Mouse (Mus musculus) CH12.LX (cell line): ENCODE data around the gene Kalrn. TPM values are rescaled to one million over a fixed set of nuclear protein-coding genes. Genes with fewer than 3 reads are reported as not detected.

Source experiments
- DNase-seq: peaks from one replicate; pipeline ENCODE4 v3.0.0-alpha.2; 2013; ENCODE audit errors: extremely low read depth
- H3K27ac ChIP-seq: 2 replicates; pipeline ENCODE4 v1.5.1; 2012; ENCODE audit warnings: low read depth, mild to moderate bottlenecking, control low read depth, moderate library complexity; ENCODE audit not compliant: insufficient read depth
- H3K27me3 ChIP-seq: replicated peaks from 2 replicates; pipeline ENCODE3; 2012; ENCODE audit warnings: inconsistent platforms
- H3K36me3 ChIP-seq, 2 experiments: replicated peaks in 1 of 2; 2 replicates each; pipeline versions ENCODE3 to v1.6.1; 2012; ENCODE audit warnings: inconsistent platforms in 1 of 2, low read length in 1 of 2, mild to moderate bottlenecking in 1 of 2, mixed read lengths in 1 of 2, moderate library complexity in 1 of 2; ENCODE audit not compliant: control insufficient read depth in 1 of 2, insufficient read depth in 1 of 2
- H3K4me1 ChIP-seq, 2 experiments: 2 replicates each; pipeline ENCODE4 v1.6.1; 2012; ENCODE audit warnings: inconsistent platforms in 1 of 2, moderate library complexity in 1 of 2; ENCODE audit not compliant: insufficient read depth in 2 of 2, control insufficient read depth in 1 of 2
- H3K4me2 ChIP-seq: 2 replicates; pipeline ENCODE4 v1.6.1; 2012; ENCODE audit warnings: low read depth, mild to moderate bottlenecking, control low read depth; ENCODE audit not compliant: poor library complexity, insufficient read depth, severe bottlenecking
- H3K4me3 ChIP-seq, 3 experiments: fragments of 150-350 bp in 1 of 3; sonication (generic) in 1 of 3; replicated peaks in 1 of 3; 2 replicates each; pipeline versions ENCODE3 to v1.5.1; 2011 to 2012; ENCODE audit warnings: low read depth in 2 of 3, low read length in 2 of 3, mild to moderate bottlenecking in 2 of 3, moderate library complexity in 2 of 3, control low read depth in 1 of 3, improper control_type of control experiment in 1 of 3, inconsistent platforms in 1 of 3, mixed read lengths in 1 of 3; ENCODE audit not compliant: poor library complexity in 1 of 3
- H3K79me2 ChIP-seq: replicated peaks from 2 replicates; pipeline ENCODE4 v1.6.1; 2012; ENCODE audit warnings: mild to moderate bottlenecking, moderate library complexity; ENCODE audit not compliant: control insufficient read depth, poor library complexity, insufficient read depth, severe bottlenecking; ENCODE audit errors: extremely low read depth
- H3K9ac ChIP-seq: 2 replicates; pipeline ENCODE4 v1.6.1; 2012; ENCODE audit warnings: low read depth, mild to moderate bottlenecking, control low read depth, moderate library complexity; ENCODE audit not compliant: insufficient read depth
- H3K9me3 ChIP-seq: replicated peaks from 2 replicates; pipeline ENCODE3; 2012; ENCODE audit warnings: low read length, inconsistent platforms, mixed read lengths
- BHLHE40 ChIP-seq: IDR thresholded peaks from 2 replicates; pipeline ENCODE4 v1.6.1; 2011; ENCODE audit warnings: mild to moderate bottlenecking, low read depth, low read length, improper control_type of control experiment
- ELF1 ChIP-seq: IDR thresholded peaks from 2 replicates; pipeline ENCODE4 v1.6.1; 2014; ENCODE audit warnings: low read depth, mild to moderate bottlenecking, inconsistent platforms, low read length, improper control_type of control experiment
- EP300 ChIP-seq: IDR thresholded peaks from 2 replicates; pipeline ENCODE4 v1.6.1; 2011; ENCODE audit warnings: low read length, improper control_type of control experiment
- GABPA ChIP-seq: IDR thresholded peaks from 2 replicates; pipeline ENCODE4 v1.6.1; 2012; ENCODE audit warnings: low read depth, low read length, improper control_type of control experiment, inconsistent platforms; ENCODE audit not compliant: insufficient replicate concordance
- HCFC1 ChIP-seq: IDR thresholded peaks from 2 replicates; pipeline ENCODE4 v1.6.1; 2012; ENCODE audit warnings: low read depth, mild to moderate bottlenecking, inconsistent platforms, low read length, improper control_type of control experiment
- JUN ChIP-seq: IDR thresholded peaks from 2 replicates; pipeline ENCODE4 v1.6.1; 2011; ENCODE audit warnings: low read depth, mild to moderate bottlenecking, low read length, improper control_type of control experiment, moderate library complexity; ENCODE audit not compliant: insufficient read depth
- JUND ChIP-seq: conservative IDR thresholded peaks from 2 replicates; pipeline ENCODE4 v1.6.1; 2011; ENCODE audit warnings: low read depth, low read length, improper control_type of control experiment
- KAT2A ChIP-seq: IDR thresholded peaks from 2 replicates; pipeline ENCODE4 v1.6.1; 2012; ENCODE audit warnings: low read length, improper control_type of control experiment, inconsistent platforms; ENCODE audit not compliant: insufficient replicate concordance
- MAX ChIP-seq: IDR thresholded peaks from 2 replicates; pipeline ENCODE4 v1.6.1; 2011; ENCODE audit warnings: low read length, improper control_type of control experiment
- MAZ ChIP-seq: IDR thresholded peaks from 2 replicates; pipeline ENCODE4 v1.6.1; 2012; ENCODE audit warnings: low read depth, mild to moderate bottlenecking, inconsistent platforms, low read length, improper control_type of control experiment, moderate library complexity
- MXI1 ChIP-seq: IDR thresholded peaks from 2 replicates; pipeline ENCODE4 v1.6.1; 2011; ENCODE audit warnings: mild to moderate bottlenecking, low read depth, low read length, improper control_type of control experiment
- MYC ChIP-seq: IDR thresholded peaks from 2 replicates; pipeline ENCODE4 v1.6.1; 2011; ENCODE audit warnings: low read depth, mild to moderate bottlenecking, improper control_type of control experiment, low read length
- NRF1 ChIP-seq: IDR thresholded peaks from 2 replicates; pipeline ENCODE4 v1.6.1; 2014; ENCODE audit warnings: low read depth, mild to moderate bottlenecking, inconsistent platforms, low read length, improper control_type of control experiment, moderate library complexity
- PAX5 ChIP-seq: IDR thresholded peaks from 2 replicates; pipeline ENCODE4 v1.6.1; 2012; ENCODE audit warnings: low read length, inconsistent platforms, mixed read lengths
- POLR2A ChIP-seq: IDR thresholded peaks from 2 replicates; pipeline ENCODE4 v1.6.1; 2011; ENCODE audit warnings: low read depth, mild to moderate bottlenecking, improper control_type of control experiment, low read length
- SMC3 ChIP-seq: IDR thresholded peaks from 2 replicates; pipeline ENCODE4 v1.6.1; 2011; ENCODE audit warnings: low read depth, low read length, improper control_type of control experiment
- TBP ChIP-seq: conservative IDR thresholded peaks from 2 replicates; pipeline ENCODE4 v1.6.1; 2011; ENCODE audit warnings: low read depth, low read length, improper control_type of control experiment
- UBTF ChIP-seq: IDR thresholded peaks from 2 replicates; pipeline ENCODE4 v1.6.1; 2012; ENCODE audit warnings: low read depth, mild to moderate bottlenecking, inconsistent platforms, low read length, improper control_type of control experiment, moderate library complexity
- USF2 ChIP-seq: conservative IDR thresholded peaks from 2 replicates; pipeline ENCODE4 v1.6.1; 2011; ENCODE audit warnings: low read depth, low read length, improper control_type of control experiment
- ZKSCAN1 ChIP-seq: IDR thresholded peaks from 2 replicates; pipeline ENCODE4 v1.6.1; 2012; ENCODE audit warnings: low read depth, inconsistent platforms, low read length, improper control_type of control experiment, borderline replicate concordance
- ZMIZ1 ChIP-seq: IDR thresholded peaks from 2 replicates; pipeline ENCODE4 v1.6.1; 2012; ENCODE audit warnings: low read depth, mild to moderate bottlenecking, inconsistent platforms, low read length, improper control_type of control experiment
- ZNF384 ChIP-seq: IDR thresholded peaks from 2 replicates; pipeline ENCODE4 v1.6.1; 2012; ENCODE audit warnings: low read depth, low read length, improper control_type of control experiment, inconsistent platforms
- dilution Hi-C: fragments of 300-500 bp; cut with MboI; formaldehyde crosslinking; loops from 2 replicates; pipeline ENCODE4 v1.14.3; 2020; ENCODE audit warnings: low sequenced_read_pairs; ENCODE audit not compliant: extremely low pct_unique_long_range_greater_than_20kb, extremely low pct_ligation_motif_present
- in situ Hi-C: fragments of 300-500 bp; cut with MboI; formaldehyde crosslinking; loops from 3 replicates; pipeline ENCODE4 v1.14.3; 2019; ENCODE audit warnings: low sequenced_read_pairs, low pct_ligation_motif_present, low pct_unique_long_range_greater_than_20kb, mixed read lengths
- polyA plus RNA-seq: library from polyadenylated mRNA; unstranded; fragments of >175 nt; gene quantifications from 2 replicates; pipeline ENCODE4 v1.2.1, GENCODE M21; 2012; ENCODE audit warnings: low read depth; ENCODE audit not compliant: insufficient read length
- total RNA-seq, 2 experiments: library from RNA; depleted of rRNA; stranded (reverse); fragments of 300-350 nt in 1 of 2; fragments of >200 nt in 1 of 2; gene quantifications; 2 replicates each; pipeline ENCODE4 v1.2.3; 2012 to 2014

Gene Kalrn
- total and polyA plus RNA-seq, 3 experiments: 0.08 to 0.09 TPM; not detected in 1

- TF ChIP-seq MAZ: no peak
- TF ChIP-seq, all 38 proteins: peak for 0
- DNase-seq: no peak
These were observed 341.4 kb downstream of the Kalrn start for GRCm38 (mm10) chr16:34231952-34232351.

GRCm38 (mm10) chr16:34231146-34231545 lies 342.2 kb downstream of the Kalrn start:
- TF ChIP-seq MXI1 (no peak), USF2 (no peak), ZKSCAN1 (no peak), POLR2A (no peak), JUND (no peak), BHLHE40 (no peak), MAX (no peak), GABPA (no peak), KAT2A (no peak), ZMIZ1 (no peak), PAX5 (no peak), UBTF (no peak)
- H3K4me3 ChIP-seq: no peak overlapping the region
- DNase-seq: no peak

More at GRCm38 (mm10) chr16:34231952-34232351, 341.4 kb downstream of the Kalrn start:
- peaks cover 90% of the 10 kb centered on the region for H3K27me3 ChIP-seq
- H3K27ac ChIP-seq: no peak overlapping the region
- H3K4me3 ChIP-seq: no peak overlapping the region
- H3K79me2 ChIP-seq: no peaks in the 10 kb centered on the region
- no peaks in the 10 kb centered on the region for H3K9me3 ChIP-seq
- H3K4me2 ChIP-seq: no peak overlapping the region
- in situ Hi-C loops: no loop called here
- H3K36me3 ChIP-seq: no peaks in the 10 kb centered on the region
- no peaks in the 10 kb centered on the region; a peak in 1 of 4 replicates for H3K4me1 ChIP-seq
- H3K9ac ChIP-seq: no peak overlapping the region
- dilution Hi-C loops: no loop called here

GRCm38 (mm10) chr16:34229350-34229749 lies 344.0 kb downstream of the Kalrn start:
- Histone ChIP-seq H3K27me3 (peaks cover 83% of the 10 kb centered on the region), H3K4me2 (no peak overlapping the region), H3K79me2 (no peaks in the 10 kb centered on the region), H3K4me3 (no peak overlapping the region), H3K27ac (no peak overlapping the region), H3K9ac (no peak overlapping the region), H3K9me3 (no peaks in the 10 kb centered on the region), H3K4me1 (no peaks in the 10 kb centered on the region; a peak in 1 of 4 replicates), H3K36me3 (no peaks in the 10 kb centered on the region)
- dilution Hi-C loops: no loop called here
- no peak for DNase-seq
- in situ Hi-C loops: no loop called here
- TF ChIP-seq SMC3: no peak
- no peak for TF ChIP-seq HCFC1
- no peak for TF ChIP-seq ZMIZ1
- TF ChIP-seq KAT2A: no peak
- no peak for TF ChIP-seq JUN
- TF ChIP-seq TBP: no peak
- TF ChIP-seq MAX: no peak
- TF ChIP-seq ZNF384: no peak
- no peak for TF ChIP-seq BHLHE40
- TF ChIP-seq MXI1: no peak
- TF ChIP-seq GABPA: no peak
- TF ChIP-seq MAZ: no peak
- TF ChIP-seq ELF1: no peak
- no peak for TF ChIP-seq NRF1
- TF ChIP-seq ZKSCAN1: no peak
- no peak for TF ChIP-seq USF2
- no peak for TF ChIP-seq EP300
- TF ChIP-seq POLR2A: no peak
- no peak for TF ChIP-seq MYC

More at GRCm38 (mm10) chr16:34231146-34231545, 342.2 kb downstream of the Kalrn start:
- Histone ChIP-seq H3K4me2 (no peak overlapping the region), H3K9me3 (no peaks in the 10 kb centered on the region), H3K36me3 (no peaks in the 10 kb centered on the region), H3K27ac (no peak overlapping the region), H3K9ac (no peak overlapping the region), H3K4me1 (no peaks in the 10 kb centered on the region; a peak in 1 of 4 replicates), H3K79me2 (no peaks in the 10 kb centered on the region), H3K27me3 (peaks cover 88% of the 10 kb centered on the region)
- dilution Hi-C loops (no loop called here), in situ Hi-C loops (no loop called here)
